Mouse (Mus musculus): ENCODE measurements at regions not wholly inside any gene's neighbourhood (a gene's known extent, or its start where the extent isn't known, plus 50 kb on each side); places are given as distances from the start of the nearest gene placed in this dataset.

DNA sequence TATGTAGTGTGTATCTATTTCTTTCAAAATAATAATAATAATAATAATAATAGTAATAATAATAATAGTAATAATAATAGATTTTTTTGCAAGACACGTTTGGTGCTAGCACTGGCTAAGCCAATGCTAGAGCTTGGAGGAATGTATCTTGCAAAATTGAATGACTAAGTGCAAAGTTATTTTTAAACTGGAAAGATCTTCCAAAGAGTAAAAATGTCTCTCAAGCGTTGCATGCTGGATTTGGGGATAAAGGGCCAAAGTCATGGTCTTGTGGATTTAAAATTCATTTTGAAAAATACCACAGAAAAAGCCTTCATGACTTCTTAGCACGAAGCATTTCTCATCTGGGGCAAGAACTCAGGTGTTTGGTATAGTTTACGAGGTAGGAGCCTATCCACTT lies 365.3 kb upstream of the Fam98a start:
- TF ChIP-seq CTCF (IDR thresholded peaks at IDR 0.05; ENCODE audit: low read depth) (no peak), EP300 (IDR thresholded peaks at IDR 0.05; ENCODE audit: low read depth) (no peak)
